Mouse (Mus musculus): ENCODE measurements around the gene Gm5901. TPM values are rescaled to one million over a fixed set of nuclear protein-coding genes. Genes with fewer than 3 reads are reported as not detected.
"Not testable (repeated sequence)": the region's sequence is repeated elsewhere in the genome, so short reads cannot be mapped to it uniquely, and the experiment has no call there.

The Gm5901 gene
- polyA plus RNA-seq (2015; fragmentation: Nextera tagmentation; extraction: Ambion mirVana), result not detected in 2 replicates

- no peaks in the 10 kb centered on the region for H3K9me3 ChIP-seq (replicated peaks)
- 80% methylated on average over 1 of the region's 1 CpGs for WGBS
- no peaks in the 10 kb centered on the region for H3K27me3 ChIP-seq
- no peak within 1 kb of the TSS for H3K9ac ChIP-seq
- H3K36me3 ChIP-seq (ENCODE audit: poor library complexity, severe bottlenecking), result peaks cover 48% of the 10 kb centered on the region
- H3K4me3 ChIP-seq, result no peak within 1 kb of the TSS
- H3K27ac ChIP-seq, result no peak within 1 kb of the TSS
- no peak within 1 kb of the TSS for H3K4me2 ChIP-seq
- no peak for ATAC-seq
- H3K4me1 ChIP-seq, result no peaks in the 10 kb centered on the region
Observed at GRCm38 (mm10) chr7:105374866-105375265, at the start of gene Gm5901. TSS of gene Gm5901 (plus strand) at chr7:105375038.

DNA sequence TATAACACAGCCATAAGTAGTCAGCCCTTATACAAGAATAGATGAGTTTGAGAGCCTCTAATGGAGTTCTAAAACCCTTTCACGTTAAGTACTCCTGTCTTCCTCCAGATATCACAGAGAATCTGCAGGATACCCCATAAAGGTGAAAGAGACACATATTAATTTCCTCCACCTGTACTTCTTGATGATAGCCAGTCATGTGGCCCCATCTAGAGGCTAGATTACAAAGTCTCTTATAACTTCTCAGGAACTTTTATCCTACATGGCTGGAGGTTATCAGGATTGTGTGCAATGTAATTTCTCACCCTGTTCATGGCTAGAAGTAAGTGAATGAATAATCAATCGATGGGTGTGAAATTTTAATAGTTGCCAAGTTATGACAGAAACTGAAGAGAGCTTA is 49.5 kb upstream of the Gm5901 start:
- Histone ChIP-seq H3K36me3 (ENCODE audit: poor library complexity, severe bottlenecking) (no peaks in the 10 kb centered on the region), H3K4me1 (no peaks in the 10 kb centered on the region), H3K9me3 (replicated peaks) (no peaks in the 10 kb centered on the region), H3K27ac (no peak overlapping the region), H3K4me3 (no peak overlapping the region), H3K9ac (no peak overlapping the region), H3K27me3 (no peaks in the 10 kb centered on the region), H3K4me2 (no peak overlapping the region)
- no peak for ATAC-seq
- WGBS, result 75% methylated on average over 2 of the region's 2 CpGs

GRCm38 (mm10) chr7:105334004-105334403 is 40.8 kb upstream of the Gm5901 start, which contains the start of gene Olfr690:
TSS of gene Olfr690 (minus strand) at chr7:105334104.
- Histone ChIP-seq H3K4me2 (no peak within 1 kb of the TSS), H3K4me1 (no peaks in the 10 kb centered on the region), H3K27ac (no peak within 1 kb of the TSS), H3K9me3 (replicated peaks) (no peaks in the 10 kb centered on the region), H3K27me3 (no peaks in the 10 kb centered on the region), H3K4me3 (no peak within 1 kb of the TSS), H3K36me3 (ENCODE audit: poor library complexity, severe bottlenecking) (no peaks in the 10 kb centered on the region), H3K9ac (no peak within 1 kb of the TSS)
- no peak for ATAC-seq
- 82% methylated on average over 1 of the region's 1 CpGs for WGBS

DNA sequence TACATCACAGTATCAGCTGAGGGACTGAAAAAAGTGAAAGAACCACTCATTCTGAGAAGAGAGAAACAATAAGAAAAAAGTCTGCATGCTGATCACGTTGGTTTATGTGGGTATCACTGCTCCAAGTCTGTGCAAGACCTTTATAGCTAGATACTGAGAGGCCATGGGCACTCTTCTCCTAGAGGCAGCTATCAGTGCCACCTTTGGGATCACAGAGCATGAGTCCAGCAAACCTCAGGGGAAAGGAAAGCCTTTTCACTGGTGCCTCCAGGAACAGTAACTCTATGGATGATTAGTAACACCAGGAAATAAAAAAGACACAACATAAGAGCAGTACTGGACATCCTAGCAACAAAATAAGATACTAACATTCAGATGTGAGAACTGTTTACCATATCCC is 32.7 kb upstream of the Gm5901 start, which contains the start of gene Olfr691:
TSS of gene Olfr691 (minus strand) at position 101 of the 400 bp plus-strand sequence.
- 64% methylated on average over 1 of the region's 1 CpGs for WGBS
- no peaks in the 10 kb centered on the region for H3K4me1 ChIP-seq
- H3K9ac ChIP-seq, result no peak within 1 kb of the TSS
- H3K27me3 ChIP-seq, result no peaks in the 10 kb centered on the region
- H3K9me3 ChIP-seq (replicated peaks), result no peaks in the 10 kb centered on the region
- H3K4me2 ChIP-seq, result no peak within 1 kb of the TSS
- ATAC-seq, result no peak
- H3K4me3 ChIP-seq, result no peak within 1 kb of the TSS
- H3K36me3 ChIP-seq (ENCODE audit: poor library complexity, severe bottlenecking), result no peaks in the 10 kb centered on the region
- no peak within 1 kb of the TSS for H3K27ac ChIP-seq

DNA sequence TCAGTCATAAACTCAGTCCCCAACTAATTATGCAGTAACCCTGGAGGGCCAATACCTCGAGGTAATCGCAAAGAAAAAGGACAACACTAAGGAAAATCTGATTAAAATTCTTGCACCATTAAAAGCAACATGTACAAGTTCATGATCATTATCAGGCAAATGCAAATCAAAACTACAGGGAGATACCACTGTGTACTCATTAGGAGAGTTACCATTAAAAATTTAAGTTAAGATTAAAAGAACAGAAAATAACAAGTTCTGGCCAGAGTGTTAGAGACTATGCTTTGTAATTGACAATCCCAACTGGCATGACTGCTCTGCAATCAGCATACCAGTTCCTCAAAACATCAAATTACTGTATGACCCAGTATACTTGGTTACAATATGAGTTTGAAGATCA is 32.1 kb upstream of the Gm5901 start:
- Histone ChIP-seq H3K36me3 (ENCODE audit: poor library complexity, severe bottlenecking) (no peaks in the 10 kb centered on the region), H3K4me3 (no peak overlapping the region), H3K27ac (no peak overlapping the region), H3K4me1 (no peaks in the 10 kb centered on the region), H3K9me3 (replicated peaks) (no peaks in the 10 kb centered on the region), H3K9ac (no peak overlapping the region), H3K4me2 (no peak overlapping the region), H3K27me3 (no peaks in the 10 kb centered on the region)
- WGBS, result 79% methylated on average over 2 of the region's 2 CpGs
- no peak for ATAC-seq

DNA sequence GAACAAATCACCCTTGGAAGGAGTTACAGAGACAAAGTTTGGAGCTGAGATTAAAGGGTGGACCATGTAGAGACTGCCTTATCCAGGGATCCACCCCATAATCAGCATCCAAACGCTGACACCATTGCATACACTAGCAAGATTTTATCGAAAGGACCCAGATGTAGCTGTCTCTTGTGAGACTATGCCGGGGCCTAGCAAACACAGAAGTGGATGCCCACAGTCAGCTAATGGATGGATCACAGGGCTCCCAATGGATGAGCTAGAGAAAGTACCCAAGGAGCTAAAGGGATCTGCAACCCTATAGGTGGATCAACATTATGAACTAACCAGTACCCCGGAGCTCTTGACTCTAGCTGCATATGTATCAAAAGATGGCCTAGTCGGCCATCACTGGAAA is 18.8 kb upstream of the Gm5901 start:
- no CpG with 5 or more reads among the region's 5 CpGs for WGBS
- H3K9me3 ChIP-seq (replicated peaks); H3K27ac ChIP-seq; H3K4me2 ChIP-seq; H3K4me3 ChIP-seq; H3K36me3 ChIP-seq (ENCODE audit: poor library complexity, severe bottlenecking); H3K27me3 ChIP-seq; H3K9ac ChIP-seq; ATAC-seq; H3K4me1 ChIP-seq: not testable (repeated sequence)

GRCm38 (mm10) chr7:105356487-105356886 is 18.4 kb upstream of the Gm5901 start:
- H3K4me2 ChIP-seq; H3K27ac ChIP-seq; H3K4me1 ChIP-seq; H3K9ac ChIP-seq; H3K36me3 ChIP-seq (ENCODE audit: poor library complexity, severe bottlenecking); H3K9me3 ChIP-seq (replicated peaks); ATAC-seq; H3K27me3 ChIP-seq; H3K4me3 ChIP-seq: not testable (repeated sequence)
- 90% methylated on average over 1 of the region's 2 CpGs for WGBS

DNA sequence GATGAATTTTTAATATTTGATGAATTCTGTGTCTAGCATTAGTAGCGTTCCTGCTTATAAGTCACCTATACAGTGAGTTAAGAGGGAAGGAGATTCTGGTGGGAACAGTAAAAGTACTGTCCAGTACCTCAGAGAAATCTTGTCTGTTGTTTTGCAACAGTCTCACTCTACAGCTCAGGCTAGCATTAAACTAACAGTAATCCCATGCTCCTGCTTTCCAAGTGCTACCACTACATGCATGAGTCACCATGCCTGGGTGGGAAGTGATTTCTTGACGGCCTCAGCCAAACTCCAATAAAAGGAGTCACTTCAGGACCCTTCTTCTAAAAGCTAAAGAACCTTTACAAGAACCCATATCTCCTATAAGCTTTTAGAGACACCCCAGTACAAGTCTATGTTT is 13.1 kb upstream of the Gm5901 start:
- Histone ChIP-seq H3K9ac (no peak overlapping the region), H3K27me3 (no peaks in the 10 kb centered on the region), H3K9me3 (replicated peaks) (no peaks in the 10 kb centered on the region), H3K36me3 (ENCODE audit: poor library complexity, severe bottlenecking) (no peaks in the 10 kb centered on the region), H3K4me1 (no peaks in the 10 kb centered on the region), H3K4me2 (no peak overlapping the region), H3K27ac (no peak overlapping the region), H3K4me3 (no peak overlapping the region)
- no peak for ATAC-seq
- WGBS, result 77% methylated on average over 2 of the region's 2 CpGs

DNA sequence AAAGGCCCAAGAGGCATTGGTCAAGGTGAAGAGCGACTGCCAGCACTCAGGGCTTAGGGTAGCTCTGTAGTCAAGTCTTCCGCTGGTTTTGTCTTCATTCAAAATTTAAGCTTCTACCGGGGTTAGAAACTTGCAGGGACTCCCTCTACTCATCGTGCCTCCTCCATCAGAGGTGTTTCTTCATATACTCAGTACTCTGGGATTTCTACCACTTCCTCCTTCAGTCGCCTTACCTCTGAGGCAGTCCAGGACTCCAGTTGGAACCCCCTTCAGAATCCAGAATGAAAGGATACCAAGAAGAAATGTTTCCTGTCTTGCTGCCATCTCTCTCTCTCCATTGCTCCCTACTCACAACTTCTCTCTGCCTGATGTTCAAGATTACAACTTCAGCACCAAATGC is 7.6 kb upstream of the Gm5901 start:
- Histone ChIP-seq H3K36me3 (ENCODE audit: poor library complexity, severe bottlenecking) (0 out of 2 replicates have a peak, but pooled peaks cover 4% of the 10 kb centered on the region), H3K9me3 (replicated peaks) (no peaks in the 10 kb centered on the region), H3K4me3 (no peak overlapping the region), H3K27ac (no peak overlapping the region), H3K4me1 (no peaks in the 10 kb centered on the region), H3K4me2 (no peak overlapping the region), H3K9ac (no peak overlapping the region), H3K27me3 (no peaks in the 10 kb centered on the region)
- 90% methylated on average over 5 of the region's 5 CpGs for WGBS
- no peak for ATAC-seq

GRCm38 (mm10) chr7:105367930-105368329 is 6.9 kb upstream of the Gm5901 start, which contains the start of gene Olfr692:
TSS of gene Olfr692 (plus strand) at chr7:105368230.
- 93% methylated on average over 1 of the region's 1 CpGs for WGBS
- no peak within 1 kb of the TSS for H3K4me2 ChIP-seq
- H3K9ac ChIP-seq, result no peak within 1 kb of the TSS
- H3K4me3 ChIP-seq, result no peak within 1 kb of the TSS
- H3K9me3 ChIP-seq (replicated peaks), result no peaks in the 10 kb centered on the region
- H3K4me1 ChIP-seq, result no peaks in the 10 kb centered on the region
- H3K27me3 ChIP-seq, result no peaks in the 10 kb centered on the region
- H3K27ac ChIP-seq, result no peak within 1 kb of the TSS
- H3K36me3 ChIP-seq (ENCODE audit: poor library complexity, severe bottlenecking), result 0 out of 2 replicates have a peak, but pooled peaks cover 4% of the 10 kb centered on the region
- no peak for ATAC-seq

DNA sequence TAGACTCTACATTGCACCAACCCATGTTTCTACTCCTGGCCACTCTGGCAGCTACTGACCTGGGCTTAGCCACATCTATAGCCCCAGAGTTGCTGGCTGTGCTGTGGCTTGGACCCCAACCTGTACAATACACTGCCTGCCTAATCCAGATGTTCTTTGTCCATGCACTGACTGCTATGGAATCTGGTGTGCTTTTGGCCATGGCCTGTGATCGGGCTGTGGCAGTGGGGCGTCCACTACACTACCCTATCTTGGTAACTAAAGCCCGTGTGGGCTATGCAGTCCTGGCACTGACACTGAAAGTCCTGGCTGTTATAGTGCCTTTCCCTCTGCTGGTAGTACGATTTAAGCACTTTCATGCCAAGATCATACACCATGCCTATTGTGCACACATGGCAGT is 6.3 kb upstream of the Gm5901 start:
- H3K9ac ChIP-seq, result no peak overlapping the region
- no peaks in the 10 kb centered on the region for H3K4me1 ChIP-seq
- WGBS, result 90% methylated on average over 4 of the region's 4 CpGs
- H3K36me3 ChIP-seq (ENCODE audit: poor library complexity, severe bottlenecking), result peaks cover 6% of the 10 kb centered on the region; the same call in 1 of the 2 replicates
- H3K27ac ChIP-seq, result no peak overlapping the region
- no peak for ATAC-seq
- no peaks in the 10 kb centered on the region for H3K27me3 ChIP-seq
- H3K4me2 ChIP-seq, result no peak overlapping the region
- H3K9me3 ChIP-seq (replicated peaks), result no peaks in the 10 kb centered on the region
- no peak overlapping the region for H3K4me3 ChIP-seq

DNA sequence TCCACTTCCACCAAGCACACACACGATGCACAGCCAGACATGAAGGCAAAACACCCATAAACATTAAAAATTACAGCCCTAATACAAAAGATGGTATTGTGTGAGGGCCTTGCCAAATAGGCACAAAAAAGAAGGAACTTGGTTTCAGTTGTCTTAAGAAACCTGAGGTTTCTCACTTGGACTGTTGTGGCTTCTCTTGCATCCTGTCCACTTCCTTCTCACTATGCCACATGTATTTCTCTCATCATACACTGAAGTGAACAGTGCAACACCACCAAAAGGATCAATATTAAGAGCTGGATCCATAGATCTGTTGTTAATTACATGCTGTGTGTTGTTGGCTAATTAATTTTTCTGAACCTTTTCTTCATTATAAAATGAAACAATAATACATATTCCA is 1.9 kb upstream of the Gm5901 start:
- WGBS, result 93% methylated on average over 1 of the region's 1 CpGs
- Histone ChIP-seq H3K9ac (no peak overlapping the region), H3K27ac (no peak overlapping the region), H3K4me1 (no peaks in the 10 kb centered on the region), H3K4me2 (no peak overlapping the region), H3K36me3 (ENCODE audit: poor library complexity, severe bottlenecking) (peaks cover 28% of the 10 kb centered on the region), H3K9me3 (replicated peaks) (no peaks in the 10 kb centered on the region), H3K27me3 (no peaks in the 10 kb centered on the region), H3K4me3 (no peak overlapping the region)
- ATAC-seq, result no peak

GRCm38 (mm10) chr7:105373509-105373908 is 1.3 kb upstream of the Gm5901 start:
- Histone ChIP-seq H3K4me3 (no peak overlapping the region), H3K9ac (no peak overlapping the region), H3K36me3 (ENCODE audit: poor library complexity, severe bottlenecking) (peaks cover 34% of the 10 kb centered on the region), H3K4me1 (no peaks in the 10 kb centered on the region), H3K27me3 (no peaks in the 10 kb centered on the region), H3K9me3 (replicated peaks) (no peaks in the 10 kb centered on the region), H3K4me2 (no peak overlapping the region), H3K27ac (no peak overlapping the region)
- WGBS, result 89% methylated on average over 4 of the region's 4 CpGs
- ATAC-seq, result no peak

Measured in forebrain, embryonic 13.5 days (tissue).